Mouse (Mus musculus): ENCODE measurements around the gene Rint1. TPM values are rescaled to one million over a fixed set of nuclear protein-coding genes. Genes with fewer than 3 reads are reported as not detected.

Rint1 gene
- polyA plus RNA-seq (2012; rRNA removed), result 2.9 and 4.6 TPM in 2 replicates

DNA sequence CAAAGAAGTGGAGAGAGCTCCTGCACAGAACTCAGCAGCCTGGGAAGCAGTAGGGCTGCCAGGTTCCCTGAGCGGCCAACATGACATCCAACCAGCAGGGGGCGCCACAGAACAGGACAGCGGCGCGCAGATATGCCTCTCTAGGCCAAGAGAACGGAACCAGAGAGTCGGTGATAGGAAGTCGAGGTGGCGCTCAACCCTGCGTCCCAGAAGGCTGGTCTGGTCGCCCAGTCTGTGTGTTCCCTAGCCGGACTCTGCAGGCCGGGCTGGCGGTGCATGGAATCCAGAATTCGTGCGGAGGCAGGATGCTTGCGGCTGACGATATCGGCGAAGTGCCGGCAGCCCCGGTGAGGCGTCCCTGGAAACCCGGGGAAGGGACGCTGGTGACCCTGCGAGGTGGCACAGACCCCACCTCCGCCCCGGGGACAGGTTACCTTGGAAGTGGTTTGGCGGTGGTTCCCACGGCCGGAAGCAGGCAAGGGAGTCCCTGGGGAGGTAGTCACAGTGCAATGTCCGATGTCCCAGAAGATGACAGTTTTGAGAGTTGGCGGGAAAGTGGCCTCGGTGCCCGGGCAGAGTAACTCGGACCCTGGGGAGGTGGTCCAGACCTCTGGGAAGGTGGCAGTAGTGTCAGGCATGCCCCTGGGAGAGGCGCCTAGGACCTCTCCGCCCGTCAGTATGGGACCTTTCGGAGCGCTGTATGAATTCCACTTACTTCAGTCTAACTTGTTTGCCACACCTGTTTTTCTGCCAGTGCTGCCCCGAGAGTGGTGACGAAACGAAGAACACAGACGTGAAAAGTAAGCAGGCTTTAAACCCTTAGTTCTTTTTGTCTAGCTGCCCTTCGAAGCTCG lies at the start of gene Rint1:
Gene Rint1 (plus strand): TSS at position 176 of the 854 bp plus-strand sequence.

DNA sequence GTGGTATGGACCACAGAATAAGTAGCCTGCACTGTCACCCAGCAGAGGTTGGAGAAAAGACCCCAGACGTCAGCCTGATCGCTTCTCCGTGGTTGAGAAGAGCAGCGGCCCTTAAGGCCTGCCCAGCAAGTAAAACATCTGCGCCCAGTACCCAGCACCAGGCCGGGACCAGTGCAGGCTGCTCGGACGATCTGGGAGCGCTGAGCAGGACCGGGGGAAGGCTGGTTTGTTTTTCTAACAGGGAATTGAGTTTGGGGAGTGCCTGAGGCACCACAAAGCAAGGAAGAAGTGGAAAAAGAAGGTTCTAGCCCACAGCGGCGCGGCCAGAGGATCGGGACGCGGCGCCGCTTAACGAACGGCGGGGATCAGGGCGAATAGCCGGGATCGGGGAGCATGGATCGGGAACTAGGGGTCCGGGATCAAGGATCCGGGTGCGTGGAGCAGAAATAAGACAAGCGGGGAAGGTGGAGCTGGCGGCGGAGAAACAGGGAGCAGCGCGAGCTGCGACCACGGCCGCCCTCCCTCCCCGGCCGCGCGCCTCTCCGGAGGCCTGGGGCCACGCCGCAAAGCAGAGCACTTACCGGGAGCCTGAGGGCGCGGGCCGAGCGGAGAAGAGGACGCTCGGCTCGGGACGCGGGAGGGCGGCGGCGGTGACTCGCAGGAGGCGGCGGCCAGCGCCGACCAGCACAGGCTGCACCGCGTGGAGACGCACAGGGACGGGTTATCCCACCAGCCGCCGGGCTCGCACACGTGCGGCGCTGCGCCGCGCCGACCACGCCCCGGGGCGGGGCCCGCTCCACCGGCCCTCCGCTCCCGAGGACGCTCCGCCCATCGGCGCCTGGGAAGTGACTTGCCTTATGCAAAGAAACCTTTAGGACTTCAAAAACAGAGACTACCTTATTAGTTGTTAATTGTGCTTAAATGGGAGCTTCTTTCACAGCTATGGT lies 4.3 kb upstream of the Rint1 start, which contains the start of gene Pus7:
Gene Pus7 (minus strand): TSS at position 781 of the 947 bp plus-strand sequence.

DNA sequence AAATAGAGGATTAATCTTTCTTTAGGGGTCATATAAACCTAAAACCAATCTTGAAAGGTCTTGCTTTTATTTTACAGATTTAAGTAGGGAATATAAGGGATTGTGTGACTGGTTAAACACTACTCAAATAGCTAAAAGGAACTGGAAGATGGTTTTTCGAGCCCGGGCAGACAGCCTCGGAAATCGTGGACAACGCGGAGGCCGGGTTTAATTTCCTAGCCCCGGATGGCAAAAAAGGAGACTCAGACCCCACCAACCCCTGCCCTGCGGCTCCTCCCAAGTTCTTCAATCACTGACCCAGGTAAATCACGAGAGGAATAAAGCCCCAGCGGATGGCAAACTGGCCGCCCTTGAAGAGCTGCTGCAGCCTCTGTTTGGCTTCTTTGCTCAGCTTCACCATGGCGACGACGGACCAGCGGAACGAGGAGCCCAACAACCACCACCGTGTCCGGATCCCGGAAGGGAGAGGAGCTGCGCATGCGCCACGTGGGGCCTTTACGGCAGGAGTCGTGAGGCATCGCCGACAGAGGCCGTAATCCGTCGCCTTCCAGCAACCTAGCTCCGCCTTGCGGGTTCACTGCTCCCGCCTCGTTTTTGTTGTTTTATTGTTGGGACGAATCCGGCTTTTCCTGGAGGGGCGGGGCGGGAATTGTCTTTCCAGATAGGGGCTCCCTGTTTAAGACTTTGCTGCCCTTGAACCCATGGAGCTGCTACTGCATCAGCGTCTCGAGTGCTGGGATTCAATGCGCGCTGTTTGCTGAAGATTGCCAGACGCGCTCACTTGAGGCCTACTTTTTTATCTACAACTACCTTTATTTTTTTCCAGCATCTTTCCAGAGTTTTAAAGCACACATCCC lies 56.4 kb downstream of the Rint1 start, which contains the start of gene Tomm7:
Gene Tomm7 (minus strand): TSS at position 488 of the 857 bp plus-strand sequence.

Other genes with a start within 250 kb of the Rint1 start
- gene Srpk2, start 103.1 kb upstream of the Rint1 start, polyA plus RNA-seq (2012; rRNA removed), result 0.63 and 1.2 TPM in 2 replicates
- 0.58 and 0.96 TPM in 2 replicates for gene Pus7, start 4.0 kb upstream of the Rint1 start, polyA plus RNA-seq (2012; rRNA removed)
- 6.6 and 7.0 TPM in 2 replicates for gene Tomm7, start 56.5 kb downstream of the Rint1 start, polyA plus RNA-seq (2012; rRNA removed)
- gene Fam126a, start 243.0 kb downstream of the Rint1 start, polyA plus RNA-seq (2012; rRNA removed), result 0.60 and 0.66 TPM in 2 replicates